Mouse (Mus musculus): Measurements from ENCODE around the gene Tapbp. TPM values are rescaled to one million over a fixed set of nuclear protein-coding genes. Genes with fewer than 3 reads are reported as not detected.

The Tapbp gene
- total RNA-seq (2023), result 290 and 325 TPM in 2 replicates

GRCm38 (mm10) chr17:33915671-33916250, at the start of gene Tapbp, which contains the start of gene Zbtb22:
TSS of gene Tapbp (plus strand) at chr17:33915899.
TSS of gene Zbtb22 (plus strand) at chr17:33915904.

GRCm38 (mm10) chr17:33873537-33873936, 42.2 kb upstream of the Tapbp start, which contains the start of gene Gm7029:
TSS of gene Gm7029 (plus strand) at chr17:33873837.

DNA sequence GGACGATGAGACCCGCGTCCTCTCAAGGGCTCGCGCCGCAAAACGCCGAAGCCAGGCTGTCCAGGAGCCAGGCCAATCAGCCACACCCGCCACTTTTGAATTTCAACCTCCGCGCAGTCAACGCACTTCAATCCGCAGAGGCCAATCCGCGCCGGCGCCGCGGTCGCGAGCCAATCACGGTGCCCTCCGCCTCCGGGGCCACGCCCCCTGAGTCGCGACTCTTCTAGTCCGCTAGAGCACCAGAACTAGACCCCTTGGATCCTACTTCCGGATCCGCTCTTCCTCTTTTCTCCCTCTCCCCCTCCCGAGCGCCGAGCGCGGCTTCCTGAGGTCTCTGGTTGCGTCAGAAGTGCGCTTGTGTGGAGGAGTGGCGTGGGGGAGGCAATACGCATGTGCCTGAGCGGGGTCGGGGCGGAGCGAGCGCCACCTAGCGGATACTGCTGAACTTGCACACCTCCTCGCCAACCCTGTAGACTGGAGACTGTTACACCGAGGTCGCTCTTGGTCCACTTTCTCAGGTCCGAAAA, 25.1 kb upstream of the Tapbp start, which contains the start of gene Kifc1:
Gene Kifc1 (minus strand): TSS at position 129 of the 527 bp plus-strand sequence.

GRCm38 (mm10) chr17:33904835-33905234, 10.9 kb upstream of the Tapbp start, which contains the start of gene Platr17:
TSS of gene Platr17 (plus strand) at chr17:33905135.

GRCm38 (mm10) chr17:33909077-33909868, 6.4 kb upstream of the Tapbp start, which contains the start of gene Daxx:
TSS of gene Daxx (plus strand) at chr17:33909414.

DNA sequence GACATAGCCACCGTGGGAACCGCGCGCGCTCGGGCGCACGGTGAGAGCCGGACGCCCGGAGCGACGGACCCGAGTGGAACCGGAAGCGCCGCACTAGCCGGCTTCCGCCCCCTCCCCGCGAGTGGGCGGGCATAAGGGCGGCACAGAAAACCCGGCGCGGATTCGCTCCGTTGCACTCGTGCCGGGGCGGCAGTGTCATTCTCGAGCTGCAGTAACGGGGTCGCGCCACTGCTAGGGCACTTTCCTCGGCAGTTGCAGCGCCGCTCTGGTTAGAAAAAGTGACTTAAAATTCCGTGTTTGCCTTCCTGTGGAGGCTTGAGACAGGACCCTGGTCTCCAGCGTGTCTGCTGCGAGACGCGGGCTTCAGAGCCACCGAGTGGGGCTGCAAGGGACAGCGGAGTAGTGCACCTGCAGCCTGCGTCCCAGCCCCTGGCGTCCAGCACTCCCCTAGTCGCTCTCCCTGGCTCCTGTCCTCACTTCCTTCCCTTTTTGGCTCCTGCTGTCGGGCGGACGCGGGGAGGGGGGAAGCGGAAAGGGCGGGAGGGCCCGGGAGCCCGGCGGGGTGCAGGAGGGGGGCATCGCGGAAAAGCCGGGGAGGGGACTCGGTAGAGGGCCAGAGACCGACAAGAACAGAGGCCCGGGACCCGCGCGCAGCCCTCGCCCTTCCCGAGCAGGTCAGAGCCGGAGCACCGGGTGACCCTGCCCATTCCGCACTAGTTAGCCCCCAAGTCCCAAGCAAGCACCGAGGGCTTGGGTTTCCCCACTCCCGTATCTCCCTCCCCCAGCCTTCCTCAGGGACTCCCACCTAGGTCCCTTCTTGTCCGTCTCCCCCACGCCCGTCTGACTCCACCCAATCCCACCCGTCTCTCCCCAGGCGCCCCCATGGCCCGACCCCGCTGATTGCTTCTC, 13.9 kb downstream of the Tapbp start, which contains the start of gene Rgl2:
Gene Rgl2 (plus strand): TSS at position 173 of the 909 bp plus-strand sequence.

DNA sequence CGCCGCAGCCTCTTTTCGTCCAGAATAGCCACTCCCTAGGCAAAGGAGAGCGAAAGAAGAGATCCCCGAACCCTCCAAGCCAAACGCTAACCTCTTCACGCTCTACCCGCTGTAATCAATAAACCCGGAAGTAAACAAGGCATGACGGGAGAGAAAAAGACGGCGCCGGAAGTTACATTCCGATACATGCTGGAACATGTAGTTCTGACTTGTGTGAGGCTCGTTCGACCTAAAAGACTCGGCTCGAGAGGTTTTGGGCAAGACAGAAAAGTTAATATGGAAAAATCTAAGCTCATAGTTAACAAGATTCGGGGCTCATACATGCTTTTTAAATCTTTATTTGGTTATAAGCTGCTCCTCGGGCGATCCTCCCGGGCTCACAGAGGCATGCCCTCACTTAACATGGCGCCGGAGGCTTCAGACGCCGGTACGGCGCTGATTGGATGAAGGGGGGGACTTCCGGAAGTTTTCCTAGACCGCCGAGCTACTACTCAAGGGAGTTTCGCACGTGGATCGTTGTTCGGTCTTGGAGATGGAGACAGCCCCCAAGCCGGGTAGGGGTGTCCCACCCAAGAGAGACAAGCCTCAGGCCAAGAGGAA, 24.6 kb downstream of the Tapbp start, which contains the start of the genes Pfdn6 and Wdr46:
Gene Pfdn6 (minus strand): TSS at position 138 of the 600 bp plus-strand sequence.
Gene Wdr46 (plus strand): TSS at position 455 of the 600 bp plus-strand sequence.

GRCm38 (mm10) chr17:33951021-33951946, 35.6 kb downstream of the Tapbp start, which contains the start of gene B3galt4:
TSS of gene B3galt4 (minus strand) at chr17:33951488.

DNA sequence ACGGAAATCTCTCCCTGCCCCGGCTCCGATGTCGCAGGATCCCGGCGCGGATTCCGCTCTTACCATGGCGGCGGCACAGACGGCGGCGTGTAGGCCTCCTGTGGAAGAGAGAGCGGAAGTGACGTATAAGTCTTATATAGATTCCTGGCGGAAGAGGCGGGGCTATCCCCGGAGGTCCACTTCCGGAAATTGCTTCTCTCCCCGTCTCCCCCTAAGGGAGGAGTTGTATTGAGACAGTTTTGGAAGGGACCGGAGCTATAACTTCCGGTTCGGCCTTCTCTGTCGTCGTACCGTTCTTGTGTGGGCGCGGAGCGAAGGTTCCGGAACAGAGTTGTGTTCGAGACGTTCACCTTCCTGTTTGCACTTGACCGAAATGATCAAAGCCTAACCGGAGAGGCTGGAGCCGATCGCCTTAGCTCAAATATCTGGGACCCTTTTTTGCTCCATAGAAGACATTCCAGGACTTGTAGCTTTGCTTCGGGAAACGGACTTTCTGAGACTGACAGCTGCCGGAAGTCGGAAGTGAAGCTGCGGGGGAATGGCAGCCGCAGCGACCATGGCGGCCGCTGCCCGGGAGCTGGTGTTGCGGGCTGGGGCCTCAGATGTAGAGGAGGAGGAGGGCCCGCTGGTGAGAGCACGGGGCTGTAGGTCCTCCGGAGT, 40.0 kb downstream of the Tapbp start, which contains the start of the genes Vps52 and Rps18:
Gene Vps52 (plus strand): TSS at position 258 of the 660 bp plus-strand sequence.
Gene Rps18 (minus strand): TSS at position 447 of the 660 bp plus-strand sequence.

Other genes starting within 250 kb of the Tapbp start
- 256 and 388 TPM in 2 replicates for gene Hnrnpm, start 229.0 kb upstream of the Tapbp start, total RNA-seq (2023)
- 48.6 and 60.5 TPM in 2 replicates for gene March2, start 197.2 kb upstream of the Tapbp start, total RNA-seq (2023)
- gene Rab11b, start 155.4 kb upstream of the Tapbp start, total RNA-seq (2023), result 204 and 227 TPM in 2 replicates
- gene Angptl4, start 134.1 kb upstream of the Tapbp start, total RNA-seq (2023), result 1.2 and 1.5 TPM in 2 replicates
- gene Kank3, start 105.4 kb upstream of the Tapbp start, total RNA-seq (2023), result 3.1 and 7.7 TPM in 2 replicates
- gene Rps28, start 91.3 kb upstream of the Tapbp start, total RNA-seq (2023), result 711 and 827 TPM in 2 replicates
- gene Ndufa7, start 91.3 kb upstream of the Tapbp start, total RNA-seq (2023), result 74.0 and 119 TPM in 2 replicates
- gene Cd320, start 72.8 kb upstream of the Tapbp start, total RNA-seq (2023), result 1.4 and 1.5 TPM in 2 replicates
- gene Gm7029, start 42.1 kb upstream of the Tapbp start, total RNA-seq (2023), result not detected in 2 replicates
- gene Kifc1, start 25.2 kb upstream of the Tapbp start, total RNA-seq (2023), result 34.6 and 53.7 TPM in 2 replicates
- not detected in 2 replicates for gene Platr17, start 10.8 kb upstream of the Tapbp start, total RNA-seq (2023)
- 33.8 and 48.4 TPM in 2 replicates for gene Daxx, start 6.5 kb upstream of the Tapbp start, total RNA-seq (2023)
- 27.9 and 37.3 TPM in 2 replicates for gene Zbtb22, start within 50 bp of the Tapbp start, total RNA-seq (2023)
- gene Rgl2, start 13.6 kb downstream of the Tapbp start, total RNA-seq (2023), result 218 and 285 TPM in 2 replicates
- 46.9 and 53.4 TPM in 2 replicates for gene Pfdn6, start 24.4 kb downstream of the Tapbp start, total RNA-seq (2023)
- gene Wdr46, start 24.8 kb downstream of the Tapbp start, total RNA-seq (2023), result 18.3 and 21.6 TPM in 2 replicates
- 11.3 and 12.8 TPM in 2 replicates for gene B3galt4, start 35.6 kb downstream of the Tapbp start, total RNA-seq (2023)
- gene Vps52, start 39.9 kb downstream of the Tapbp start, total RNA-seq (2023), result 56.0 and 70.7 TPM in 2 replicates
- 242 and 295 TPM in 2 replicates for gene Rps18, start 40.1 kb downstream of the Tapbp start, total RNA-seq (2023)
- gene H2-K1, start 84.4 kb downstream of the Tapbp start, total RNA-seq (2023), result 1,081 and 1,209 TPM in 2 replicates
- 9.9 and 11.6 TPM in 2 replicates for gene Ring1, start 108.8 kb downstream of the Tapbp start, total RNA-seq (2023)
- 67.8 and 83.5 TPM in 2 replicates for gene H2-Ke6, start 112.2 kb downstream of the Tapbp start, total RNA-seq (2023)
- gene Slc39a7, start 115.8 kb downstream of the Tapbp start, total RNA-seq (2023), result 85.8 and 92.4 TPM in 2 replicates
- gene Rxrb, start 115.9 kb downstream of the Tapbp start, total RNA-seq (2023), result 54.6 and 60.1 TPM in 2 replicates
- 6.9 and 9.1 TPM in 2 replicates for gene Col11a2, start 123.5 kb downstream of the Tapbp start, total RNA-seq (2023)
- 1.6 and 2.5 TPM in 2 replicates for gene H2-Oa, start 176.4 kb downstream of the Tapbp start, total RNA-seq (2023)
- gene H2-DMa, start 203.6 kb downstream of the Tapbp start, total RNA-seq (2023), result 37.1 and 59.5 TPM in 2 replicates
- gene Brd2, start 206.7 kb downstream of the Tapbp start, total RNA-seq (2023), result 207 and 226 TPM in 2 replicates
- 18.6 and 19.3 TPM in 2 replicates for gene H2-DMb2, start 227.4 kb downstream of the Tapbp start, total RNA-seq (2023)
- 22.2 and 30.6 TPM in 2 replicates for gene H2-DMb1, start 237.2 kb downstream of the Tapbp start, total RNA-seq (2023)

Data from neutrophil, adult 65 days (primary cell).